Mouse (Mus musculus) neural tube, postnatal 0 days (tissue): ENCODE data around the gene Myo3b. TPM values are rescaled to one million over a fixed set of nuclear protein-coding genes. Genes with fewer than 3 reads are reported as not detected.

Experiments
- polyA plus RNA-seq: library from polyadenylated mRNA; unstranded; fragments of >200 nt; fragmentation: Nextera tagmentation; extraction: Ambion mirVana; gene quantifications from 2 replicates; pipeline ENCODE4 v1.2.1, GENCODE M21; 2015

Gene Myo3b
- polyA plus RNA-seq, result 0.31 and 0.43 TPM in 2 replicates

GRCm38 (mm10) chr2:70038752-70039151 lies at the start of gene Myo3b:
Gene Myo3b (plus strand): TSS chr2:70039126.

Other genes starting within 250 kb of the Myo3b start
- gene Ccdc173, start 249.6 kb upstream of the Myo3b start, polyA plus RNA-seq, result 2.2 and 2.8 TPM in 2 replicates
- 27.9 and 31.7 TPM in 2 replicates for gene Phospho2, start 249.5 kb upstream of the Myo3b start, polyA plus RNA-seq
- 81.1 and 90.5 TPM in 2 replicates for gene Klhl23, start 217.2 kb upstream of the Myo3b start, polyA plus RNA-seq
- gene Ssb, start 177.6 kb upstream of the Myo3b start, polyA plus RNA-seq, result 246 and 267 TPM in 2 replicates
- 35.0 and 36.2 TPM in 2 replicates for gene Mettl5, start 153.5 kb upstream of the Myo3b start, polyA plus RNA-seq
- 15.2 and 16.7 TPM in 2 replicates for gene Ubr3, start 141.9 kb upstream of the Myo3b start, polyA plus RNA-seq